Mouse (Mus musculus) embryonic facial prominence, embryonic 11.5 days (tissue): Measurements from ENCODE around the gene Rbm15b. TPM values are rescaled to one million over a fixed set of nuclear protein-coding genes. Genes with fewer than 3 reads are reported as not detected.

ENCODE experiments used
- ATAC-seq: fragments of 200-750 bp; cut with Nextera tagmentation; replicated peaks from 2 replicates; pipeline ENCODE4 v1.8.0; 2017; ENCODE audit warnings: low read depth; ENCODE audit not compliant: insufficient number of reproducible peaks, low FRiP score, low TSS enrichment
- DNase-seq: peaks from one replicate; pipeline ENCODE4 v3.0.0-alpha.2; 2015; ENCODE audit warnings: low spot score
- H3K27ac ChIP-seq: fragments of 300-500 bp; sonication (generic); replicated peaks from 2 replicates; pipeline ENCODE4 v1.5.1; 2014; ENCODE audit warnings: mild to moderate bottlenecking, low read depth, low read length, control low read depth
- H3K27me3 ChIP-seq: fragments of 300-500 bp; sonication (generic); 2 replicates; pipeline ENCODE4 v1.6.1; 2014; ENCODE audit warnings: mild to moderate bottlenecking, low read length, moderate library complexity, mixed read lengths; ENCODE audit not compliant: control insufficient read depth, insufficient read depth
- H3K36me3 ChIP-seq: fragments of 300-500 bp; sonication (generic); replicated peaks from 2 replicates; pipeline ENCODE4 v1.6.1; 2014; ENCODE audit warnings: low read depth, mild to moderate bottlenecking, low read length, moderate library complexity, mixed read lengths; ENCODE audit not compliant: control insufficient read depth, insufficient read depth
- H3K4me1 ChIP-seq: fragments of 300-500 bp; sonication (generic); 2 replicates; pipeline ENCODE4 v1.6.1; 2014; ENCODE audit warnings: low read length, mixed read lengths; ENCODE audit not compliant: control insufficient read depth, insufficient read depth
- H3K4me2 ChIP-seq: fragments of 300-500 bp; sonication (generic); 2 replicates; pipeline ENCODE4 v1.6.1; 2014; ENCODE audit warnings: low read depth, mild to moderate bottlenecking, control low read depth, low read length, moderate library complexity
- H3K4me3 ChIP-seq: fragments of 300-500 bp; sonication (generic); 2 replicates; pipeline ENCODE4 v1.5.1; 2014; ENCODE audit warnings: low read depth, low read length, control low read depth
- H3K9ac ChIP-seq: fragments of 300-500 bp; sonication (generic); replicated peaks from 2 replicates; pipeline ENCODE4 v1.6.1; 2014; ENCODE audit warnings: mild to moderate bottlenecking, control low read depth, low read length
- H3K9me3 ChIP-seq: fragments of 300-500 bp; sonication (generic); replicated peaks from 2 replicates; pipeline ENCODE4 v1.6.1; 2016; ENCODE audit warnings: mild to moderate bottlenecking, low read length, inconsistent platforms, mixed read lengths; ENCODE audit not compliant: control insufficient read depth
- WGBS: fragments of 180-500 bp; shearing (Covaris S2); extraction: QIAGEN DNeasy Blood & Tissue Kit; methylation state at CpG from one replicate; pipeline ENCODE4 v1.1.7; 2014; 5-methylcytosine and 5-hydroxymethylcytosine counted together
- polyA plus RNA-seq: library from polyadenylated mRNA; unstranded; fragments of >200 nt; fragmentation: Nextera tagmentation; extraction: Ambion mirVana; gene quantifications from 2 replicates; pipeline ENCODE4 v1.2.1, GENCODE M21; 2014

Rbm15b gene
- polyA plus RNA-seq, 1 experiment from 2014 or later: 23.2 TPM

DNA sequence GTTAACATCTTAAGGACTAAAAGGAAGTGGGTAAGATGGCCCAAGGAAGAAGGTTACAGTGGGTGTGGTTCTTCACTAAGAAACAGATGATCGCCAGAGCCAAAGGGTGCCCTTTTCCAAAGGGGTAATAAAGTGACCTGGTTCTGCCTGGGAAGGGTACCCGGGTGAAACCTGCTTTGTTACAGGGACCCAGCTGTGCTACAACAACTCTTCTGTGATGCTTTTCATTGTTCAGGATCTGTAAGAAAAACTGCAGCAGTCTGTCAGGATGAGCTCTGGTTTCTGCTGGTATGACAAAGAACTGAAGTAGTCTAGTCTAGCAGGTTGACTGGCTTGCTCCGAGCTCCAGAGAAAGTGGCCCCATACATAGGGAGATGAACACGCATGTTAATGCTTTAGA is 5.1 kb downstream of the Rbm15b start:
- Histone ChIP-seq H3K9ac (no peak overlapping the region), H3K4me2 (no peak overlapping the region), H3K27ac (no peak overlapping the region), H3K36me3 (peaks cover 6% of the 10 kb centered on the region), H3K27me3 (no peaks in the 10 kb centered on the region), H3K4me1 (peaks cover 7% of the 10 kb centered on the region), H3K9me3 (no peaks in the 10 kb centered on the region), H3K4me3 (no peak overlapping the region)
- DNase-seq (no peak), ATAC-seq (no peak)
- WGBS: 80% methylated on average over 4 of the region's 4 CpGs

DNA sequence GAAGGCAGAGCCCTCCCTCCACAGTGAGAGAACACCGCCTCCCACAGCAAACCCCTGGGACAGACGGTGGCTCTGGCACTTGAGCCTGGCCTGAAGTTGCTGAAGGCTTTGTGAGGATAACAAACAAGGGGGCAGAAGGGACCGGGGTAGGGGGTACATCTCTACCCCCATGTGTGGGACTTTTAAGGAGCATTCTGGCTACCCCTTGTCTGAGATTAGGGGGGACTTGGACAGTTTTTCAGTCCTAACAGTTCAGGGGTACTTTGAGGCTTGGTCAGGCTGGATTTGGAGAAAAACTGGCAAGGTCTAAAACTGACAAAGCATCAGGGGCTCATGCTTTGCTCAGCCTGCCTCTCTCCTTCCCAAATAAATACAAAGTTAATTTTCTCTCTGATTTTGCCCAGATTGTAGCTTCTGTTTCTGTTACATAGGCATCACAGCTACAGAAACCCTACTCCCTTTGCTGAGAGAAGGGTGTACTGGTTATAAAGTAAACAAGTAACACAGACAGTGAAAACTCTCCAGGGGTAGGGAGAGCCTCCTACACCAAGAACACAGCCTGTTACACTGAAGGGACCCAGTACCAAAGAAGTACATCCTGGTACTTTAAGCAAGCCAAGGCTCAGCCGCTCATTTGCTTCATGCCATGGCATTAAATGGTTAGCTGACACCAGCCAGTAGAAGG is 6.0 kb downstream of the Rbm15b start:
- WGBS: 66% methylated on average over 4 of the region's 4 CpGs
- peaks cover 6% of the 10 kb centered on the region for H3K36me3 ChIP-seq
- 0 out of 2 replicates have a peak overlapping the region, but pooled peaks have one; percentile 15 for H3K9ac ChIP-seq
- no peak overlapping the region for H3K4me3 ChIP-seq
- ATAC-seq (no peak), DNase-seq (no peak)
- no peaks in the 10 kb centered on the region for H3K27me3 ChIP-seq
- no peak overlapping the region for H3K27ac ChIP-seq
- H3K4me1 ChIP-seq: peaks cover 7% of the 10 kb centered on the region
- H3K4me2 ChIP-seq: no peak overlapping the region
- no peaks in the 10 kb centered on the region for H3K9me3 ChIP-seq

DNA sequence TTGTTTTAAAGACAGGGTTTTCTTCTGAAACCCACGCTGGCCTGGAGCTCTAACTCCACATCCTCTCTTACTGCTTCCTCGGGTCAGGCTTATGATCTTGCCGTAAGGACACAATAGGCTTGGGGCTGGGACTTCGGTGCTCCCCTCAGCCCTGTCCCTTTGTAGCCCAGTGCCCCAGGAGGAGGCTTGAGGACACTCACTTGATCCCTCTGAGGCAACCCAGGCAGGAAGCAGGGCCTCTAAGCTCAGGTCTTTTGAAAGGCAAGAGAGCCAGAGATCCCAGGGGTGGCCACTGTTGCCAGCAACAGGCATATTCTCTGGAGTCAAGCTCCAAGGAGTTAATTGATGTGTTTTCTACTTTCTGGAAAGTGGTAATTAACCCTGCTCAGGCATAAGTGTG is 7.8 kb downstream of the Rbm15b start:
- no peak overlapping the region for H3K4me2 ChIP-seq
- H3K27ac ChIP-seq: no peak overlapping the region
- DNase-seq: no peak
- ATAC-seq: no peak
- no peaks in the 10 kb centered on the region for H3K9me3 ChIP-seq
- no peaks in the 10 kb centered on the region for H3K27me3 ChIP-seq
- H3K9ac ChIP-seq: no peak overlapping the region
- 78% methylated on average over 4 of the region's 4 CpGs for WGBS
- H3K4me3 ChIP-seq: no peak overlapping the region
- H3K36me3 ChIP-seq: peaks cover 5% of the 10 kb centered on the region
- H3K4me1 ChIP-seq: peaks cover under 1% of the 10 kb centered on the region

GRCm38 (mm10) chr9:106876666-106877065 is 10.6 kb downstream of the Rbm15b start:
- no peak for DNase-seq
- no peak overlapping the region for H3K4me2 ChIP-seq
- no peak for ATAC-seq
- no peaks in the 10 kb centered on the region for H3K4me1 ChIP-seq
- no peak overlapping the region for H3K27ac ChIP-seq
- peaks cover 3% of the 10 kb centered on the region for H3K36me3 ChIP-seq
- no peaks in the 10 kb centered on the region for H3K27me3 ChIP-seq
- no peak overlapping the region for H3K9ac ChIP-seq
- H3K4me3 ChIP-seq: no peak overlapping the region
- WGBS: 92% methylated on average over 3 of the region's 3 CpGs
- H3K9me3 ChIP-seq: no peaks in the 10 kb centered on the region

DNA sequence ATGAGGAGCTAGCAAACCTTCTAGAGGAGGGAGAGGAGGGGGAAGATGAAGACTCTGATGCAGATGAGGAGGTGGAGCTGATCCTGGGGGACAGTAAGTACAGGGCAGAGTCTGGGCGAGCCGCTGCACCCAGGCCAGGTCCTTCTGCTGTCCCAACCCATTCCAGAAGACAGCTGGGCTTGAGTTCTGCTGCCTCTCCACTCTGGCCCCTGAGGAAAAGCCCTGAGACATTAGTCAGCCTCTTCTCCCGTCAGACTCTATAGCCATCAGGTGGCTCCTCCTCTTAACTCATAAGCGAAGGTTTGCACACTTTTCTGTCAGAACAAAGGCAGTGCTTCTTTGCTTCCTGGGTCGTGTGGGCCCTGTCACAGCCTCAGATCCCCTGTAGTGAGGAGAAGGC is 13.0 kb downstream of the Rbm15b start:
- H3K4me1 ChIP-seq: no peaks in the 10 kb centered on the region
- ATAC-seq: no peak
- no peaks in the 10 kb centered on the region for H3K27me3 ChIP-seq

GRCm38 (mm10) chr9:106858036-106858435 is 29.2 kb downstream of the Rbm15b start:
- no peaks in the 10 kb centered on the region for H3K27me3 ChIP-seq
- no peak overlapping the region for H3K9ac ChIP-seq
- no peaks in the 10 kb centered on the region for H3K9me3 ChIP-seq
- H3K4me2 ChIP-seq: no peak overlapping the region
- ATAC-seq: no peak
- H3K4me1 ChIP-seq: no peaks in the 10 kb centered on the region
- DNase-seq: no peak
- H3K27ac ChIP-seq: no peak overlapping the region
- H3K36me3 ChIP-seq: peaks cover 9% of the 10 kb centered on the region
- WGBS: 90% methylated on average over 11 of the region's 11 CpGs
- no peak overlapping the region for H3K4me3 ChIP-seq

More for the DNA sequence above, 13.0 kb downstream of the Rbm15b start:
- Histone ChIP-seq H3K36me3 (no peaks in the 10 kb centered on the region; the same call in none of the 2 replicates), H3K9ac (no peak overlapping the region), H3K4me2 (no peak overlapping the region), H3K4me3 (no peak overlapping the region), H3K27ac (no peak overlapping the region), H3K9me3 (no peaks in the 10 kb centered on the region)
- 87% methylated on average over 5 of the region's 5 CpGs for WGBS
- no peak for DNase-seq

GRCm38 (mm10) chr9:106856664-106857063 is 30.6 kb downstream of the Rbm15b start:
- WGBS: 85% methylated on average over 3 of the region's 3 CpGs

GRCm38 (mm10) chr9:106842800-106843199 is 44.4 kb downstream of the Rbm15b start:
- no peak overlapping the region for H3K27ac ChIP-seq
- no peak for DNase-seq
- no peaks in the 10 kb centered on the region for H3K9me3 ChIP-seq
- no peaks in the 10 kb centered on the region for H3K4me1 ChIP-seq
- no peak overlapping the region for H3K4me3 ChIP-seq
- peaks cover 3% of the 10 kb centered on the region for H3K36me3 ChIP-seq
- H3K4me2 ChIP-seq: no peak overlapping the region
- 96% methylated on average over 6 of the region's 6 CpGs for WGBS
- no peaks in the 10 kb centered on the region for H3K27me3 ChIP-seq
- no peak for ATAC-seq
- H3K9ac ChIP-seq: no peak overlapping the region

More at GRCm38 (mm10) chr9:106856664-106857063, 30.6 kb downstream of the Rbm15b start:
- no peak overlapping the region for H3K4me3 ChIP-seq
- no peaks in the 10 kb centered on the region for H3K4me1 ChIP-seq
- H3K27me3 ChIP-seq: no peaks in the 10 kb centered on the region
- no peak overlapping the region for H3K9ac ChIP-seq
- DNase-seq (no peak), ATAC-seq (no peak)
- H3K27ac ChIP-seq: no peak overlapping the region
- H3K4me2 ChIP-seq: no peak overlapping the region
- no peaks in the 10 kb centered on the region for H3K9me3 ChIP-seq
- peaks cover 9% of the 10 kb centered on the region for H3K36me3 ChIP-seq
